Mouse (Mus musculus) liver, postnatal 0 days (tissue): ENCODE results near the gene Rbpjl. TPM values are rescaled to one million over a fixed set of nuclear protein-coding genes. Genes with fewer than 3 reads are reported as not detected.

Experiments used
- ATAC-seq: fragments of 200-750 bp; cut with Nextera tagmentation; 2 replicates; pipeline ENCODE4 v1.8.0; 2017; ENCODE audit warnings: mild to moderate bottlenecking, moderate library complexity
- DNase-seq: peaks from one replicate; pipeline ENCODE4 v3.0.0-alpha.2; 2016
- H3K27ac ChIP-seq: fragments of 300-500 bp; sonication (generic); 2 replicates; pipeline ENCODE4 v1.5.1; 2014; ENCODE audit warnings: antibody characterized with exemption, moderate library complexity, mild to moderate bottlenecking, low read depth
- H3K27me3 ChIP-seq: fragments of 300-500 bp; sonication (generic); 2 replicates; pipeline ENCODE4 v1.6.1; 2014; ENCODE audit warnings: low read length, control low read depth, mixed read lengths; ENCODE audit not compliant: insufficient read depth
- H3K36me3 ChIP-seq: fragments of 300-500 bp; sonication (generic); replicated peaks from 2 replicates; pipeline ENCODE4 v1.6.1; 2014; ENCODE audit warnings: mild to moderate bottlenecking, control low read depth, low read length, moderate library complexity, mixed read lengths; ENCODE audit not compliant: insufficient read depth
- H3K4me1 ChIP-seq: fragments of 300-500 bp; sonication (generic); 2 replicates; pipeline ENCODE4 v1.6.1; 2014; ENCODE audit warnings: antibody characterized with exemption, mild to moderate bottlenecking, control low read depth; ENCODE audit not compliant: insufficient read depth
- H3K4me2 ChIP-seq: fragments of 300-500 bp; sonication (generic); 2 replicates; pipeline ENCODE4 v1.6.1; 2014; ENCODE audit warnings: low read depth, mild to moderate bottlenecking, low read length, moderate library complexity, mixed read lengths
- H3K4me3 ChIP-seq: fragments of 300-500 bp; sonication (generic); 2 replicates; pipeline ENCODE4 v1.5.1; 2014; ENCODE audit warnings: low read depth, low read length
- H3K9ac ChIP-seq: fragments of 300-500 bp; sonication (generic); replicated peaks from 2 replicates; pipeline ENCODE4 v1.6.1; 2014; ENCODE audit warnings: mild to moderate bottlenecking, moderate library complexity
- H3K9me3 ChIP-seq: fragments of 300-500 bp; sonication (generic); 2 replicates; pipeline ENCODE4 v1.6.1; 2016; ENCODE audit warnings: mild to moderate bottlenecking, control low read depth, low read length, mixed read lengths
- CTCF ChIP-seq: sonication (generic); IDR thresholded peaks from 2 replicates; pipeline ENCODE4 v1.5.1; 2016; ENCODE audit warnings: antibody characterized with exemption, low read depth
- EP300 ChIP-seq: IDR thresholded peaks from 2 replicates; pipeline ENCODE4 v1.6.1; 2016; ENCODE audit warnings: antibody characterized with exemption, low read depth, mild to moderate bottlenecking
- WGBS: fragments of 180-500 bp; shearing (Covaris S2); extraction: QIAGEN DNeasy Blood & Tissue Kit; methylation state at CpG from one replicate; pipeline ENCODE4 v1.1.7; 2014; ENCODE audit not compliant: insufficient replicate concordance; 5-methylcytosine and 5-hydroxymethylcytosine counted together
- polyA plus RNA-seq: library from polyadenylated mRNA; unstranded; fragments of >200 nt; fragmentation: Nextera tagmentation; extraction: Ambion mirVana; gene quantifications from 2 replicates; pipeline ENCODE4 v1.2.1, GENCODE M21; 2015

Gene Rbpjl
- not detected in 2 replicates for polyA plus RNA-seq

GRCm38 (mm10) chr2:164402906-164403305, at the start of gene Rbpjl:
TSS of gene Rbpjl (plus strand) at chr2:164403141.
- Histone ChIP-seq H3K4me1 (peaks cover 8% of the 10 kb centered on the region), H3K36me3 (no peaks in the 10 kb centered on the region), H3K4me2 (no peak within 1 kb of the TSS), H3K27me3 (peaks cover 82% of the 10 kb centered on the region), H3K4me3 (no peak within 1 kb of the TSS), H3K27ac (no peak within 1 kb of the TSS), H3K9ac (no peak within 1 kb of the TSS), H3K9me3 (no peaks in the 10 kb centered on the region)
- WGBS, result 4% methylated on average over 17 of the region's 17 CpGs
- DNase-seq (peak; percentile 83), ATAC-seq (peak; percentile 72; the same call in 1 of the 2 replicates)
- TF ChIP-seq EP300 (no peak), CTCF (peak; percentile 91)

DNA sequence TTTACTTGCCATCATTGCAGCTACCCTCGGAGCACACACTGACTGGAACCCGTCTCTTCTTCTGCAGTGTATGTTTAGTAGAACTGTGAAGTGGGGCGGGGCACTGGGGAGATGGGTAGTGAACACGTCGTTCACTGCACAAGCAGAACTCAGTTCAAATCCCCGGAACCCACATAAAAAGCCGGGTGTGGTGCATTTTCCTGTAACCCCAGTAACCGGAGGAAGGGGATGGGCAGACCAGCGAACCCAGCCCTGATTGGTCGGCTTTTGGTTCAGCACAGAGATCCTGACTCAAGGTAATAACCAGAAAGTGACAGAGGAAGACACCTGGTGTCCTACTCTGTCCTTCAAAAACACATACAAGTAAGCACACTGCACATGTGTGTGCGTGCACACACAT, 49.6 kb upstream of the Rbpjl start:
- DNase-seq, result no peak
- Histone ChIP-seq H3K36me3 (no peaks in the 10 kb centered on the region), H3K27ac (no peak overlapping the region), H3K9me3 (no peaks in the 10 kb centered on the region), H3K4me1 (no peaks in the 10 kb centered on the region), H3K9ac (no peak overlapping the region), H3K4me2 (no peak overlapping the region), H3K4me3 (no peak overlapping the region), H3K27me3 (no peaks in the 10 kb centered on the region)
- 77% methylated on average over 11 of the region's 11 CpGs for WGBS
- no peak for TF ChIP-seq CTCF
- TF ChIP-seq EP300, result no peak
- no peak for ATAC-seq

DNA sequence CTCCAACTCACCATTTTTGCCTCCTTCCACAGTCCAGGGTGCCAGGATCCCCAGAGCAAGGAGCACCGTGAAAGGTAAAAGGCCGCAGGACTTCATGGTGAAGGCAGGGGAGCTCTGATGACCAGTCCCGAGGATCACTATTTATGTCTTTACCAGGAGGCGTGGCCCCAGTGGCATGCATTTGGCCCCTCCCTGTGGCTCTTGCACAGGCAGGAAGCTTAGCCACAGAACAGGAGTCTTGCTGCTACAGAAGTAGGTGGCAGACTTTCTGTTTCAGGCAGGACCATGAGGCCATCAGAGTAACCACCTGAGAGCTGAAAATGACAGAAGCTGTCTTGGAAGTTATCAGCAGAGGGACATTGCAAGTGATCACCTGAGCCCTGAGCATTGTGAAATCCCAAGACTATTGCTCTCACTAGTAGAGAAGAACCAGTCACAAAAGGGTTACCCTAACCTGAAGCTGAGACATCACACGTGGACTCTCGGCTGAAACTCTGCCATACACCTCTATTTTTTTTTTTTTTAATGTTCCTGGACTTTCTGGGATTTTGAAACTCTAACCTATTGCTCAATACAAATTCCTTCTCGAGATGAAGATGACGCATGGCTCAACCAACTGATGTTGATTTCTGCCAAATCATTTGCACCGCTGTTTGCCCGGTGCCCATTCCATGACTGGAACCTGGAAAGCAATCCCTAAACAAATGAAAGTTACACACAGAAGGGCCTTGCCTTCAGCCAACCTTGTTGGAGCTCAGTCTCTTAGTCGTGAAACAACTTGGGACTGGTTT, 46.6 kb upstream of the Rbpjl start:
- H3K27me3 ChIP-seq, result no peaks in the 10 kb centered on the region
- H3K4me3 ChIP-seq, result no peak overlapping the region
- H3K36me3 ChIP-seq, result no peaks in the 10 kb centered on the region
- H3K9me3 ChIP-seq, result no peaks in the 10 kb centered on the region
- ATAC-seq (no peak), DNase-seq (peak; percentile 50)
- H3K4me1 ChIP-seq, result peaks cover 3% of the 10 kb centered on the region; the same call in 1 of the 2 replicates
- no peak for TF ChIP-seq CTCF
- TF ChIP-seq EP300, result no peak
- 54% methylated on average over 11 of the region's 11 CpGs for WGBS
- H3K27ac ChIP-seq, result no peak overlapping the region
- 0 out of 2 replicates have a peak overlapping the region, but pooled peaks have one; percentile 22 for H3K4me2 ChIP-seq
- no peak overlapping the region for H3K9ac ChIP-seq

DNA sequence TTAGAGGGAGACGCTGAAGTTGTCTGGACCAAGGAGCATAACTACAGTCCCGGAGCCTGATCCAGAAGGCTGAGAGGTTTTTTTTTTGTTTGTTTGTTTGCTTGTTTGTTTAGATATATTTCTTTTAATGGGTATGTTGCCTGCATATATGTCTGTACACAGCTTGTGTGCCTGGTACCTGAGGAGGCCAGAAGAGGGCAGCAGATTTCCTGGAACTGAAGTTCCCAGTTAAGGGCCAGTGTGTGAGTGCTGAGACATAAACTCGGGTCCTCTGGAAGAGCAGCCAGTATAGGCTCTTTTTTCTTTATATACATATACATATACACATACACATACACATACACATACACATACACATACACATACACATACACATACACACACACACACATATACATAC, 44.6 kb upstream of the Rbpjl start:
- H3K36me3 ChIP-seq, result no peaks in the 10 kb centered on the region
- TF ChIP-seq EP300, result no peak
- peak; percentile 47 for TF ChIP-seq CTCF
- H3K27ac ChIP-seq, result no peak overlapping the region
- H3K27me3 ChIP-seq, result no peaks in the 10 kb centered on the region
- WGBS, result 73% methylated on average over 3 of the region's 3 CpGs
- H3K4me2 ChIP-seq, result no peak overlapping the region
- H3K9me3 ChIP-seq, result no peaks in the 10 kb centered on the region
- ATAC-seq (no peak), DNase-seq (no peak)
- H3K9ac ChIP-seq, result no peak overlapping the region
- peaks cover 5% of the 10 kb centered on the region; the same call in 1 of the 2 replicates for H3K4me1 ChIP-seq
- no peak overlapping the region for H3K4me3 ChIP-seq

DNA sequence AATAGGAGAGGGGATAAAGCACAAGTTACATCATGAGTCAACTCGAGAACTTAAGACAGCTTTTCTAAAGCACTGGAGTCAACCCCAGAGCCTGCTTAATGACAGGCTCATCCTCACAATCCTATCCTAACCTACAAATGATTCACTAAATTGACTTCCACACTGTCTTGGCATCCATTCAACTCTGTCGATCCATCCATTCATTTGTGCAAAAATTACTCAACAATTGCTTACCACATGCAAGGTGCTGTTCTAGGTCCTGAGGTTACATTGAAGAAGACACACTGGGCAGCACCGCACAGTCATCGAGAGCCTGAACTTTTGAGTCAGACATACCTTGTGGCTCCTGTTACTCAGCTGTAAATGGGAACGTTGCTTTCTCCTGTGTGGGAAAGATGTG, 43.9 kb upstream of the Rbpjl start:
- Histone ChIP-seq H3K36me3 (no peaks in the 10 kb centered on the region), H3K4me2 (no peak overlapping the region), H3K9me3 (no peaks in the 10 kb centered on the region), H3K4me1 (peaks cover 5% of the 10 kb centered on the region; the same call in 1 of the 2 replicates), H3K27me3 (no peaks in the 10 kb centered on the region), H3K4me3 (no peak overlapping the region), H3K9ac (no peak overlapping the region), H3K27ac (no peak overlapping the region)
- WGBS, result 70% methylated on average over 5 of the region's 5 CpGs
- DNase-seq (no peak), ATAC-seq (no peak)
- no peak for TF ChIP-seq CTCF
- TF ChIP-seq EP300, result no peak

GRCm38 (mm10) chr2:164359668-164360067, 43.3 kb upstream of the Rbpjl start:
- Histone ChIP-seq H3K4me1 (peaks cover 5% of the 10 kb centered on the region; the same call in 1 of the 2 replicates), H3K27me3 (no peaks in the 10 kb centered on the region), H3K9ac (no peak overlapping the region), H3K4me3 (no peak overlapping the region), H3K9me3 (no peaks in the 10 kb centered on the region), H3K27ac (no peak overlapping the region), H3K4me2 (no peak overlapping the region), H3K36me3 (no peaks in the 10 kb centered on the region)
- ATAC-seq (no peak), DNase-seq (no peak)
- TF ChIP-seq CTCF (no peak), EP300 (no peak)
- WGBS, result 58% methylated on average over 5 of the region's 5 CpGs
